Mouse (Mus musculus): Measurements from ENCODE around the gene Lig1.

DNA sequence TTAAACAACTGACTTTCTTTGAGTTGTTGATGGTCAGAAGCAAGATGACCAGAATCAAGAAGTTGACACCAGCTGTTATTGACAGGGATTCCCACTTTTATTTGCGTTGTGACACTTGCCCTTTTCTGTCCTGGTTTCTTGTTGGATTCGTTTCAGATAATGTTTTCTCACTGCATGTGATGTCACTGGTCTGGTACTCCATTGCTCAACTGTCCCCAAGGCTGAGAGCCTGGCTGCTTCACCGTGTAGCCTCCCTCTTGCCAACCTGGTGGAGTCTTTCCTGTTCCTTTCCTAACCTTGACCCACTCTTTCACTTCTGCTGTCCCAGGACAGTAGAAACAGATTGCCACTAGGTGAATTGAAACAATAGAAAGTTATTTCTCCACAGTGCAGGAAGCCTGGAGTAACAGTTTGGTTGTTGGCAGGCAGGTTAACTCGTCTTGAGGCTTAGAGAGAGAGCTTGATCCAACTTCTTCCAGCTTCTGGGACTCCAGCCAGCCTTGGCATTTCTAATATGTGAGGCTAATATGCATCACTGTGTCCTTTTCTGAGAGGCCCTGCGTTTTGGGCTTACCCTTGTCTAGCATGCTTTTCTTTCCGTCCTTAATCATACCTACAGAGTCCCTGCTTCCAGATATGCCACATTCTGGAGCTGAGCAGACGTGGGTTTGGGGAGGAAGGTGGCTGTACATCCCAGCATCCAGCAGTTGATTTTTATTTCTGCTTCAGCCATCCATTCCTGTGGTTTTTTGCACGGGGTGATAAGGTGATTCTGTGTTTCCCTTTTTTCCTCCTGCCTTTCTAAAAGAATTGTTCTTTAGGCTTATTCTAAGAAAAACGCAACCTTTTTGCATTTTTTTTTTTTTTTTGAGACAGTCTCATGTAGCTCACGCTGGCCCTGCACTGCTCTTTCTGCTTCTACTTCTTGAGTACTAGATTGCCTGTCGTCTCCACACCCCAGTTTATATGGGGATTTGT is 17.1 kb downstream of the Lig1 start:
- TF ChIP-seq CTCF (IDR thresholded peaks at IDR 0.05; ENCODE audit: low read depth, low read length) (no peak), POLR2A (IDR thresholded peaks at IDR 0.05; ENCODE audit: borderline replicate concordance, low read depth, low read length) (no peak)

All from bone marrow macrophage, adult 2 months (primary cell).